In the genomic region with DNA sequence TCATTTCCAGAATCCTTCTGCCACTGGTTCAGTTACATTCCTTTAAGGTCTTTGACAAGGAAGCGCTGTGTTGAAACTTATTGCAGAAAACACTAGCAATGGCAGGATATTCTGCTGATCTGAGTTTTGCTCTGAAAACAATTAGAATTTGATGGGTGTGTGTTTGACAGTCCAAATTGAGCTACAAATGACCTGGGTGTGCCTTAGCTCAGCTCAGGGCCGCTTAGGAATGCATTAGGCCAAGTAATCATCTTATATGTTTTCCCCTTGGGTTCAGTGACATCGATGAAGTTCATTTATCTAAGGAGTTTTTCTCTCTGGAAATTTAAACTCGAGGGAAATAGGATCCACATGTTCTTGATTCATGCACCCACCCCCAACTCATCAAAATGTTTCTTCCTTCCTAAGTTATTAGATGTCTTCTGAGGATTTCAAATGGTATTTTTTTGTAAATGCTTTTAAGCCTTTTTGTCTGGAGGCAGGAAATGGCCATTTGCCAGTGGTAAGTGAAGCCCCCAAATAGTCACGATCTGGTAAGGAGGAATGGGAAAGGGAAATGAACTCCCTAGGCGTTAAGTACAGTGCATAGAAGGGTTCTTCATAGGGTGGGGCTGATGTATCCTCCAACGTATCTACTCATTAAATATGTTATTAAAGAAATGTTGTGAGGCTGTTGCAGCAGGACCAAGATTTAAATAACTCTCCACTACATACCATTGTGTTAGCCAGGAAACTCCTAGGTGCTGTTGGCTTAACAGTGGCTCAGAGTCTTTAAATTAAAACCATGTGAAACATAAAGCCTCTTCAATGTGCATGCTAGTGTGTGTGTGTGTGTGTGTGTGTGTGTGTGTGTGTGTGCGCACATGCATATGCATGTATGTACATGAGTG, we compare ENCODE assay signal across 29 mouse cellular contexts.
DNase-seq lines count a peak whose midpoint lies in the region; ATAC-seq lines count a peak whose summit lies in the region.
"Had no signal": no experiment of that assay in that cellular context is flagged by ENCODE, and none has a peak within 500 bp of the region (broad histone marks: within the 10 kb centered on the region; RNA-seq: fewer than 3 reads in every experiment).

No protein-coding gene starts in this region.

- H3K27me3 ChIP-seq in midbrain, embryonic 11.5 days (ENCODE audit: control insufficient read depth, insufficient read depth, low read length): no peaks in the 10 kb centered on the region
- no peaks in the 10 kb centered on the region for H3K27me3 ChIP-seq in midbrain, embryonic 13.5 days
- H3K27me3 ChIP-seq in embryonic facial prominence, embryonic 13.5 days: no peaks in the 10 kb centered on the region
- H3K27me3 ChIP-seq in limb, embryonic 12.5 days: no peaks in the 10 kb centered on the region
- H3K27me3 ChIP-seq in heart, embryonic 10.5 days (ENCODE audit: insufficient read depth, poor library complexity, severe bottlenecking): no peaks in the 10 kb centered on the region
- H3K27me3 ChIP-seq: CH12.LX; heart, embryonic 15.5 days; liver, embryonic 12.5 days; megakaryocyte, embryonic 14.5 days; Patski had no signal

- peak; percentile 77 for DNase-seq in midbrain, embryonic 11.5 days (ENCODE audit: low spot score, missing footprints)
- DNase-seq in heart, embryonic 10.5 days (ENCODE audit: low spot score): no peak
- no peak for DNase-seq in neural tube, embryonic 10.5 days (ENCODE audit: extremely low spot score, low spot score)
- DNase-seq: adrenal gland, adult 2 months; B cell, adult 2 months; cerebellum, adult 2 months; cerebellum, postnatal 25 days; gastrocnemius, postnatal 36 days; kidney, adult 9 months; layer of hippocampus, adult 9-11 months; lung, adult 2 months; lung, postnatal 36 days had no signal

- no peaks in the 10 kb centered on the region for H3K4me1 ChIP-seq in midbrain, embryonic 11.5 days (ENCODE audit: control insufficient read depth, insufficient read depth, low read length)
- no peaks in the 10 kb centered on the region for H3K4me1 ChIP-seq in midbrain, embryonic 13.5 days (replicated peaks)
- peaks cover 8% of the 10 kb centered on the region for H3K4me1 ChIP-seq in embryonic facial prominence, embryonic 13.5 days
- peaks cover 10% of the 10 kb centered on the region; the same call in 1 of the 2 replicates for H3K4me1 ChIP-seq in limb, embryonic 12.5 days (replicated peaks)
- H3K4me1 ChIP-seq in heart, embryonic 10.5 days: no peaks in the 10 kb centered on the region
- H3K4me1 ChIP-seq: forebrain, embryonic 10.5 days; heart, embryonic 15.5 days; liver, embryonic 12.5 days; megakaryocyte, embryonic 14.5 days had no signal

- H3K36me3 ChIP-seq in midbrain, embryonic 11.5 days (ENCODE audit: control insufficient read depth, insufficient read depth, low read length): no peaks in the 10 kb centered on the region
- no peaks in the 10 kb centered on the region for H3K36me3 ChIP-seq in midbrain, embryonic 13.5 days
- no peaks in the 10 kb centered on the region for H3K36me3 ChIP-seq in embryonic facial prominence, embryonic 13.5 days
- H3K36me3 ChIP-seq in limb, embryonic 12.5 days: no peaks in the 10 kb centered on the region
- no peaks in the 10 kb centered on the region for H3K36me3 ChIP-seq in heart, embryonic 10.5 days
- H3K36me3 ChIP-seq: forebrain, embryonic 10.5 days; G1E; heart, embryonic 15.5 days; liver, embryonic 12.5 days had no signal

- no peak overlapping the region for H3K9ac ChIP-seq in midbrain, embryonic 11.5 days (ENCODE audit: low read length)
- H3K9ac ChIP-seq in midbrain, embryonic 13.5 days (replicated peaks): no peak overlapping the region
- H3K9ac ChIP-seq in embryonic facial prominence, embryonic 13.5 days: no peak overlapping the region
- no peak overlapping the region for H3K9ac ChIP-seq in limb, embryonic 12.5 days (replicated peaks)
- H3K9ac ChIP-seq: heart, embryonic 15.5 days; liver, embryonic 12.5 days had no signal

- WGBS in midbrain, embryonic 11.5 days: 81% methylated on average over 8 of the region's 8 CpGs
- WGBS in midbrain, embryonic 13.5 days: 83% methylated on average over 8 of the region's 8 CpGs
- whole genome bisulfite sequencing in embryonic facial prominence, embryonic 13.5 days: 24% methylated on average over 8 of the region's 8 CpGs
- WGBS in limb, embryonic 12.5 days: 31% methylated on average over 8 of the region's 8 CpGs
- 66% methylated on average over 8 of the region's 8 CpGs for WGBS in heart, embryonic 10.5 days

- ATAC-seq in midbrain, embryonic 11.5 days (ENCODE audit: low FRiP score): no peak
- no peak for ATAC-seq in midbrain, embryonic 13.5 days
- no peak for ATAC-seq in embryonic facial prominence, embryonic 13.5 days (ENCODE audit: insufficient number of reproducible peaks, insufficient read depth, low FRiP score, low TSS enrichment, low read depth)
- peak; percentile 47; the same call in 1 of the 2 replicates for ATAC-seq in limb, embryonic 12.5 days (ENCODE audit: insufficient number of reproducible peaks, insufficient read depth, low FRiP score, low TSS enrichment, low read depth)
- no peak for ATAC-seq in activated CD4-positive, CD25-positive, alpha-beta regulatory T cell, adult 4 months
- ATAC-seq: forebrain, embryonic 16.5 days; hindbrain, embryonic 16.5 days; intestine, embryonic 16.5 days; liver, embryonic 12.5 days; midbrain, embryonic 16.5 days; Patski had no signal

- H3K4me2 ChIP-seq in midbrain, embryonic 11.5 days: no peak overlapping the region
- no peak overlapping the region for H3K4me2 ChIP-seq in midbrain, embryonic 13.5 days (replicated peaks)
- no peak overlapping the region for H3K4me2 ChIP-seq in embryonic facial prominence, embryonic 13.5 days
- H3K4me2 ChIP-seq in limb, embryonic 12.5 days: no peak overlapping the region
- H3K4me2 ChIP-seq: heart, embryonic 15.5 days; liver, embryonic 12.5 days had no signal

- no peak overlapping the region for H3K4me3 ChIP-seq in midbrain, embryonic 11.5 days (ENCODE audit: low read depth, low read length)
- no peak overlapping the region for H3K4me3 ChIP-seq in midbrain, embryonic 13.5 days (replicated peaks)
- H3K4me3 ChIP-seq in embryonic facial prominence, embryonic 13.5 days: no peak overlapping the region
- H3K4me3 ChIP-seq in limb, embryonic 12.5 days (replicated peaks): no peak overlapping the region
- no peak overlapping the region for H3K4me3 ChIP-seq in heart, embryonic 10.5 days
- H3K4me3 ChIP-seq: forebrain, embryonic 10.5 days; heart, embryonic 15.5 days; left cerebral cortex, adult 2 months; liver, embryonic 12.5 days; megakaryocyte, embryonic 14.5 days; myocyte had no signal

- no peaks in the 10 kb centered on the region for H3K9me3 ChIP-seq in midbrain, embryonic 11.5 days (ENCODE audit: control insufficient read depth, low read length)
- H3K9me3 ChIP-seq in midbrain, embryonic 13.5 days: no peaks in the 10 kb centered on the region
- H3K9me3 ChIP-seq in embryonic facial prominence, embryonic 13.5 days: no peaks in the 10 kb centered on the region
- no peaks in the 10 kb centered on the region for H3K9me3 ChIP-seq in limb, embryonic 12.5 days
- no peaks in the 10 kb centered on the region for H3K9me3 ChIP-seq in heart, embryonic 10.5 days
- H3K9me3 ChIP-seq: forebrain, embryonic 10.5 days; heart, embryonic 15.5 days; liver, embryonic 12.5 days; megakaryocyte, embryonic 14.5 days had no signal

- no peak overlapping the region for H3K27ac ChIP-seq in midbrain, embryonic 11.5 days (ENCODE audit: low read depth, low read length)
- H3K27ac ChIP-seq in midbrain, embryonic 13.5 days: no peak overlapping the region
- H3K27ac ChIP-seq in embryonic facial prominence, embryonic 13.5 days: peak overlapping the region; percentile 2; the same call in 1 of the 2 replicates
- H3K27ac ChIP-seq in limb, embryonic 12.5 days: no peak overlapping the region
- no peak overlapping the region for H3K27ac ChIP-seq in heart, embryonic 10.5 days
- H3K27ac ChIP-seq: forebrain, embryonic 10.5 days; heart, embryonic 15.5 days; left cerebral cortex, adult 2 months; liver, embryonic 12.5 days had no signal
